Mouse (Mus musculus): Measurements from ENCODE around the gene D430041D05Rik. TPM values are rescaled to one million over a fixed set of nuclear protein-coding genes. Genes with fewer than 3 reads are reported as not detected.

Gene D430041D05Rik
- polyA plus RNA-seq, 1 experiment, result 0.60 TPM

GRCm38 (mm10) chr2:104377990-104378389, 32.8 kb downstream of the D430041D05Rik start:
- H3ac ChIP-seq (ENCODE audit: control insufficient read depth, insufficient read length), result no peak overlapping the region
- TF ChIP-seq MAX (IDR thresholded peaks at IDR 0.05; ENCODE audit: low read depth) (no peak), SRF (IDR thresholded peaks at IDR 0.05; ENCODE audit: control insufficient read depth, insufficient read length, low read depth) (no peak), TCF12 (IDR thresholded peaks at IDR 0.05; ENCODE audit: insufficient read depth, poor library complexity, severe bottlenecking) (no peak), CEBPB (IDR thresholded peaks at IDR 0.05; ENCODE audit: insufficient read depth, poor library complexity, severe bottlenecking) (no peak), MYOD1 (IDR thresholded peaks at IDR 0.05; ENCODE audit: control insufficient read depth in 1 of 3, insufficient read length in 2 of 3, low read depth in 2 of 3) (no peak), POLR2AphosphoS2 (IDR thresholded peaks at IDR 0.05; ENCODE audit: insufficient read length, low read depth) (no peak), E2F4 (IDR thresholded peaks at IDR 0.05; ENCODE audit: insufficient read depth) (no peak), MYOG (IDR thresholded peaks at IDR 0.05; ENCODE audit: control insufficient read depth in 1 of 3, insufficient read depth in 1 of 3, insufficient read length in 2 of 3, low read depth in 2 of 3) (no peak)
- no peak overlapping the region for H3K4me3 ChIP-seq
- no peaks in the 10 kb centered on the region for H3K36me3 ChIP-seq (ENCODE audit: control insufficient read depth, insufficient read depth)
- H3K27me3 ChIP-seq (ENCODE audit: control insufficient read depth, insufficient read depth, insufficient read length), result peaks cover 15% of the 10 kb centered on the region
- H3K4me2 ChIP-seq (ENCODE audit: low read depth), result no peak overlapping the region
- H3K79me2 ChIP-seq (ENCODE audit: control insufficient read depth, insufficient read depth), result no peaks in the 10 kb centered on the region

- no peak overlapping the region for H3K4me3 ChIP-seq
- H3K4me2 ChIP-seq (ENCODE audit: low read depth), result no peak overlapping the region
- no peaks in the 10 kb centered on the region for H3K27me3 ChIP-seq (ENCODE audit: control insufficient read depth, insufficient read depth, insufficient read length)
- no peaks in the 10 kb centered on the region for H3K36me3 ChIP-seq (ENCODE audit: control insufficient read depth, insufficient read depth)
- TF ChIP-seq SRF (IDR thresholded peaks at IDR 0.05; ENCODE audit: control insufficient read depth, insufficient read length, low read depth) (no peak), TCF3 (IDR thresholded peaks at IDR 0.05; ENCODE audit: insufficient read length, low read depth) (no peak), CEBPB (IDR thresholded peaks at IDR 0.05; ENCODE audit: insufficient read depth, poor library complexity, severe bottlenecking) (no peak), MYOG (IDR thresholded peaks at IDR 0.05; ENCODE audit: control insufficient read depth in 1 of 3, insufficient read depth in 1 of 3, insufficient read length in 2 of 3, low read depth in 2 of 3) (no peak)
- H3ac ChIP-seq (ENCODE audit: control insufficient read depth, insufficient read length), result no peak overlapping the region
- H3K79me2 ChIP-seq (ENCODE audit: control insufficient read depth, insufficient read depth), result no peaks in the 10 kb centered on the region
Measured at GRCm38 (mm10) chr2:104372156-104372555, 38.7 kb downstream of the D430041D05Rik start.

GRCm38 (mm10) chr2:104371606-104372130, 39.1 kb downstream of the D430041D05Rik start:
- H3K4me3 ChIP-seq, result no peak overlapping the region
- no peak overlapping the region for H3ac ChIP-seq (ENCODE audit: control insufficient read depth, insufficient read length)
- H3K27me3 ChIP-seq (ENCODE audit: control insufficient read depth, insufficient read depth, insufficient read length), result no peaks in the 10 kb centered on the region
- no peaks in the 10 kb centered on the region for H3K79me2 ChIP-seq (ENCODE audit: control insufficient read depth, insufficient read depth)
- no peak overlapping the region for H3K4me2 ChIP-seq (ENCODE audit: low read depth)
- no peak for TF ChIP-seq USF1 (IDR thresholded peaks at IDR 0.05; ENCODE audit: low read depth)
- no peak for TF ChIP-seq SRF (IDR thresholded peaks at IDR 0.05; ENCODE audit: control insufficient read depth, insufficient read length, low read depth)
- TF ChIP-seq CEBPB (IDR thresholded peaks at IDR 0.05; ENCODE audit: insufficient read depth, poor library complexity, severe bottlenecking), result no peak
- TF ChIP-seq POLR2AphosphoS2 (IDR thresholded peaks at IDR 0.05; ENCODE audit: insufficient read length, low read depth), result no peak
- no peak for TF ChIP-seq TCF3 (IDR thresholded peaks at IDR 0.05; ENCODE audit: insufficient read length, low read depth)
- TF ChIP-seq E2F4 (IDR thresholded peaks at IDR 0.05; ENCODE audit: insufficient read depth), result no peak
- TF ChIP-seq REST (IDR thresholded peaks at IDR 0.05; ENCODE audit: insufficient read depth, insufficient read length), result no peak
- no peak for TF ChIP-seq POLR2A (IDR thresholded peaks at IDR 0.05; ENCODE audit: insufficient read length, low read depth)
- TF ChIP-seq TCF12 (IDR thresholded peaks at IDR 0.05; ENCODE audit: insufficient read depth, poor library complexity, severe bottlenecking), result no peak
- no peak for TF ChIP-seq MAX (IDR thresholded peaks at IDR 0.05; ENCODE audit: low read depth)
- TF ChIP-seq MYOD1 (IDR thresholded peaks at IDR 0.05; ENCODE audit: control insufficient read depth in 1 of 3, insufficient read length in 2 of 3, low read depth in 2 of 3), result no peak
- TF ChIP-seq MYOG (IDR thresholded peaks at IDR 0.05; ENCODE audit: control insufficient read depth in 1 of 3, insufficient read depth in 1 of 3, insufficient read length in 2 of 3, low read depth in 2 of 3), result no peak
- no peaks in the 10 kb centered on the region for H3K36me3 ChIP-seq (ENCODE audit: control insufficient read depth, insufficient read depth)

GRCm38 (mm10) chr2:104367836-104368298, 42.9 kb downstream of the D430041D05Rik start:
- no peaks in the 10 kb centered on the region for H3K79me2 ChIP-seq (ENCODE audit: control insufficient read depth, insufficient read depth)
- H3K36me3 ChIP-seq (ENCODE audit: control insufficient read depth, insufficient read depth), result no peaks in the 10 kb centered on the region
- no peak overlapping the region for H3K4me3 ChIP-seq
- no peak overlapping the region for H3K4me2 ChIP-seq (ENCODE audit: low read depth)
- no peak overlapping the region for H3ac ChIP-seq (ENCODE audit: control insufficient read depth, insufficient read length)
- TF ChIP-seq POLR2A (IDR thresholded peaks at IDR 0.05; ENCODE audit: insufficient read length, low read depth), result no peak
- TF ChIP-seq CEBPB (IDR thresholded peaks at IDR 0.05; ENCODE audit: insufficient read depth, poor library complexity, severe bottlenecking), result no peak
- TF ChIP-seq MYOG (IDR thresholded peaks at IDR 0.05; ENCODE audit: control insufficient read depth in 1 of 3, insufficient read depth in 1 of 3, insufficient read length in 2 of 3, low read depth in 2 of 3), result no peak
- TF ChIP-seq SRF (IDR thresholded peaks at IDR 0.05; ENCODE audit: control insufficient read depth, insufficient read length, low read depth), result no peak
- TF ChIP-seq POLR2AphosphoS2 (IDR thresholded peaks at IDR 0.05; ENCODE audit: insufficient read length, low read depth), result no peak
- no peak for TF ChIP-seq E2F4 (IDR thresholded peaks at IDR 0.05; ENCODE audit: insufficient read depth)
- no peak for TF ChIP-seq MAX (IDR thresholded peaks at IDR 0.05; ENCODE audit: low read depth)
- TF ChIP-seq TCF12 (IDR thresholded peaks at IDR 0.05; ENCODE audit: insufficient read depth, poor library complexity, severe bottlenecking), result no peak
- no peak for TF ChIP-seq REST (IDR thresholded peaks at IDR 0.05; ENCODE audit: insufficient read depth, insufficient read length)
- TF ChIP-seq TCF3 (IDR thresholded peaks at IDR 0.05; ENCODE audit: insufficient read length, low read depth), result no peak
- TF ChIP-seq MYOD1 (IDR thresholded peaks at IDR 0.05; ENCODE audit: control insufficient read depth in 1 of 3, insufficient read length in 2 of 3, low read depth in 2 of 3), result no peak
- H3K27me3 ChIP-seq (ENCODE audit: control insufficient read depth, insufficient read depth, insufficient read length), result peaks cover 2% of the 10 kb centered on the region

GRCm38 (mm10) chr2:104367291-104367690, 43.5 kb downstream of the D430041D05Rik start:
- no peaks in the 10 kb centered on the region for H3K36me3 ChIP-seq (ENCODE audit: control insufficient read depth, insufficient read depth)
- H3K4me3 ChIP-seq, result no peak overlapping the region
- no peak overlapping the region for H3K4me2 ChIP-seq (ENCODE audit: low read depth)
- TF ChIP-seq CEBPB (IDR thresholded peaks at IDR 0.05; ENCODE audit: insufficient read depth, poor library complexity, severe bottlenecking) (no peak), MYOG (IDR thresholded peaks at IDR 0.05; ENCODE audit: control insufficient read depth in 1 of 3, insufficient read depth in 1 of 3, insufficient read length in 2 of 3, low read depth in 2 of 3) (no peak), SRF (IDR thresholded peaks at IDR 0.05; ENCODE audit: control insufficient read depth, insufficient read length, low read depth) (no peak), TCF3 (IDR thresholded peaks at IDR 0.05; ENCODE audit: insufficient read length, low read depth) (no peak), TCF12 (IDR thresholded peaks at IDR 0.05; ENCODE audit: insufficient read depth, poor library complexity, severe bottlenecking) (no peak), REST (IDR thresholded peaks at IDR 0.05; ENCODE audit: insufficient read depth, insufficient read length) (no peak), USF1 (IDR thresholded peaks at IDR 0.05; ENCODE audit: low read depth) (no peak), POLR2AphosphoS2 (IDR thresholded peaks at IDR 0.05; ENCODE audit: insufficient read length, low read depth) (no peak), POLR2A (IDR thresholded peaks at IDR 0.05; ENCODE audit: insufficient read length, low read depth) (no peak), MAX (IDR thresholded peaks at IDR 0.05; ENCODE audit: low read depth) (no peak), MYOD1 (IDR thresholded peaks at IDR 0.05; ENCODE audit: control insufficient read depth in 1 of 3, insufficient read length in 2 of 3, low read depth in 2 of 3) (no peak), E2F4 (IDR thresholded peaks at IDR 0.05; ENCODE audit: insufficient read depth) (no peak)
- H3K27me3 ChIP-seq (ENCODE audit: control insufficient read depth, insufficient read depth, insufficient read length), result peaks cover 5% of the 10 kb centered on the region
- no peak overlapping the region for H3ac ChIP-seq (ENCODE audit: control insufficient read depth, insufficient read length)
- H3K79me2 ChIP-seq (ENCODE audit: control insufficient read depth, insufficient read depth), result no peaks in the 10 kb centered on the region

Data from myocyte (in vitro differentiated cells).